Mouse (Mus musculus) urinary bladder, postnatal 36 days (tissue): Measurements from ENCODE around the gene Il22.
"Not testable (repeated sequence)": the region's sequence is repeated elsewhere in the genome, so short reads cannot be mapped to it uniquely, and the experiment has no call there.

Source experiments
- DNase-seq, 2 experiments: peaks; one replicate each; pipeline ENCODE4 v3.0.0; 2022; ENCODE audit warnings: low spot score in 2 of 2, mixed read lengths in 1 of 2

Gene Il22

GRCm38 (mm10) chr10:118204642-118205041, at the start of gene Il22:
Il22 (plus strand) TSS chr10:118204942.
- DNase-seq = no peak

DNA sequence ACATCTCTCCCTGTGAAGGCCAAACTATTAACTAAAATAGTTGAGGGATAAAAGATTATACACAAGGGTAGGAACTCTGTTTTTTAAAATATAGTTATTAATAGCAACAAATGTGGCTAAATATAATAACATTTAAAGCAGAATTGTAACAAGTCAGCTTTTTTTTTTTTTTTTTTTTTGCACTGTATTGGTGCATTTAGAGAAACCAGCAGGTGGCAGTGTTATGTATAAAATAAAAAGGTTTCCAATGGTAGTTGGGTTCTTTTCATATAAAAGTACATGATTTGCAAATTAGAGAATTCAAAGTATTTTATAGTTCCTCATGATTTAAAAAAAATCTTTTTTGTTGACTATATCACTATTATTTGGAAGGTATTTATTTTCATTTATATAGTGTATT, 48.8 kb upstream of the Il22 start:
- no peak for DNase-seq

GRCm38 (mm10) chr10:118161131-118161530, 43.6 kb upstream of the Il22 start:
- DNase-seq = no peak

GRCm38 (mm10) chr10:118169212-118169611, 35.5 kb upstream of the Il22 start:
- DNase-seq = no peak

- DNase-seq = no peak
Observed at GRCm38 (mm10) chr10:118172416-118172815, 32.3 kb upstream of the Il22 start.

DNA sequence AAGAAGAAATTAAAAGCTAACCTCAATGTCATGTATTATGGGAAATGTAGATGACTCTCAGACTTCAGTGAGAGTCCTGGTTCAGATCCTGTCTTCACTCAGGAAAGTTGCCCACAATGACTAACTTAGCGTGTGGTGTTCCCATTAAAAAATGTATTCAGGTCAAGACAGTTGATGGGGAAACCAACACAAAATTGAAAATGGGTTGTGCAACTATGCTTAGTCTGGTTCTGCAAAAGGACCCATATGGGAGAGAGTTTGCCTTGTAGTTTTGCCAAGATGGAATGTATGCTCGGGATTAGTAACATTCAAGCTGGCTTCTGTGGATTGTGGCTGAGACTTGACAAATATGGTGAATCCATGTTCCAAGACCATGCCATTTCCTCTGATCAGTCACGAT, 31.9 kb upstream of the Il22 start:
- no peak for DNase-seq

GRCm38 (mm10) chr10:118175542-118175941, 29.2 kb upstream of the Il22 start:
- not testable (repeated sequence) for DNase-seq

DNA sequence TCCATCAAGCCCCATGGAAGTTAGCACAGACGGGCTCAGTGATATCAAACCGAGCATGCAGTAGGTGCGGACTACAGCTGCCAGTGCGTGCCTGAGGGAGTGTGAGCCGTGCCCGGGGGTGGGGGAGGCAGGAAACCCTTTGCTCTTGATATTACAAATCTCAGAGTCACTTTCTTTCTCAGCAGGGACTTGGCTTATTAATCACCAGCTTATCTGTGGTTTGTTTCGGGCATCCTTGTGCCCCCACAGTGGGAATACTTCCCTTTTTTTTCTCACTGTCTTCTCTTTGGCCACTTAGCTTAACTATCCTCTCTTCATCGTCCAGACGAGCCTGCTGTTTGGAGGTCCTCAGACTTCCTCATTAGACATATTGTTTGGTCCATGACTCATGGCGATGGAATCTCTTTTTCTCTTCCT, 26.0 kb upstream of the Il22 start:
- DNase-seq = no peak

- no peak for DNase-seq
Observed at GRCm38 (mm10) chr10:118179265-118179664, 25.5 kb upstream of the Il22 start.

DNA sequence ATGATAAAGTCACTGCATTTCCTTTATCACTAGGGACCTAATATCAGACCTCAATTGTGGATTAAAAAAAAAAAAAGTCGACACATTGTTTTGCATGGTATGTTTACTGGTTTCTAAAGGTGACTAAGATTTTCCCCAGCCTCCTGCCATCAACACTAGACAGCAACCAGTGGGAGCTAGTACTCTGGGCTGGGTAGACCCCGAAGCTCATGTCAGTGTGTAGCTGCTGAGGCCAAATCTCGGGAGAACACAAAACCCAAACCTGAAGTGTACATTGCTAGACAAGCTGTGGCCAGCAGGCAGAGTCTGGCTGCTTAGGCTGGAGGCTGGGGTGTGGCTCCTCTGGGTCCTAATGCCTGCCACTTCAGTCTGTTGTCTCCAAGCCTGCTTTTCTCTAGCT, 9.6 kb upstream of the Il22 start:
- not testable (repeated sequence) for DNase-seq

GRCm38 (mm10) chr10:118215719-118216393, 11.1 kb downstream of the Il22 start:
- not testable (repeated sequence) for DNase-seq

DNA sequence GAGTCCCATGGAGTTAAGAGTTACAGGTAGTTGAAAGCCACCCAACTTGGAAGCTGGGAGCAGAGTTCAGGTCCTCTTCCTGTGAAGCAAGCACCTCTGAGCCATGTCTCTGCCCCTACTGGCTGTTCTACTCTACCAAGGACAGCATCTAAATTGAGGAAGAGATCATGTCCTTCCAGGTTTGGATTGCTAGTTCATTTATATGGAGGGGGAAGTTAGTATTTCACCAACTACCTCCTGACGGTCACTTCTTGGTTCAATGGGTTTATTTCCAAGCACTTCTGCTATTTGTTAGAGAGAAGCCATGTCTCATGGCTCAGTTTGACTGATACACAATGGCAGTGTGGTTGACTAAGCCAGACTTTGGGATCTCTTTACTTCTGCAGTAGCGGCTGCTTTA, 22.9 kb downstream of the Il22 start:
- DNase-seq = not testable (repeated sequence)

DNA sequence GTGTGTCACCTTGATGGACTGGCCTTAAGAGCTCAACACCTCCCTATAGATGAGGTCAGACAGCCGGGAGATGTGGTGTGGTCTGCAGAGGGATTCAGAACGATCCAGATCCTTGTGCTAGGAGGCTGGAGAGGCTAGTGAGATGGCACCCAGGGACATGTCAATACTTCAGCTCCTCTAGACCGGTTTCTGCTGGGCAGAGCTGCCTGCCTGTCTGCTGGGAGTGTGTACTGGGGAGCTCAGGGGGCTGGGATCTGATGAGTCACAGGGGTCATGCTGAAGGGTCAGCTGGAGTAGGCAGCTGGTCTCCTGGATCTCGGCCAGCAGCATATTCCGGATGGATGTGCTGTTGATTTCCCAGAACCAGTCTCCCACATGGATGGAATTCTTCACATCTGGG, 27.9 kb downstream of the Il22 start:
- DNase-seq = not testable (repeated sequence)

- DNase-seq = not testable (repeated sequence)
Observed at GRCm38 (mm10) chr10:118240680-118241079, 35.9 kb downstream of the Il22 start, which contains the start of gene Gm32717. Gm32717 (minus strand) TSS chr10:118240780.

DNA sequence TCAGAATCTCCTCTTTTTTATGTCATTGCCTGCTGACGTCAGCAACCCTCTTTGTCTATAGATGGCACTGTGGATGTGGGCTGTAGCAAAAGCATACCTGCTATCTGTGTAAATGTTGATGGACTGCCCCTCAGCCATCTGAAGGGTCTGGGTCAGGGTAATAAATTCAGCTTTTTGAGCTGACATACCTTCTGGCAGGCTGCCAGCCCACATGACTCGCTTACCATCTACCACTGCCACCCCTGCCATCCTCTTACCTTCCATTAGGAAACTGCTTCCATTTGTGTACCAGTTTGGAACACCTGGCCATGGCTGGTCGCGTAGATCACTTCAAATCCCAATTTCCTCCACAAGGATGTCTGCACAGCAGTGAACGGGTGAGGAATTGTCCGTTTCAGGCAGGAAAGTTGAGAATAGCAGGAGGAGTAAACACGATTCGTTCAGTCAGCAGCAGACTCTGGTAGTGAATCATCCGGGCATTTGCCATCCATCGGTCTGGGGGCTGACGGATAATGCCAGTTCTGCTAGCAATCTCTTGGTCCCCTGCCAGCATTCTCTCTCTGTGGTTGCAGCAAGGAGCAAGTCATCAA, 44.4 kb downstream of the Il22 start:
- not testable (repeated sequence) for DNase-seq

DNA sequence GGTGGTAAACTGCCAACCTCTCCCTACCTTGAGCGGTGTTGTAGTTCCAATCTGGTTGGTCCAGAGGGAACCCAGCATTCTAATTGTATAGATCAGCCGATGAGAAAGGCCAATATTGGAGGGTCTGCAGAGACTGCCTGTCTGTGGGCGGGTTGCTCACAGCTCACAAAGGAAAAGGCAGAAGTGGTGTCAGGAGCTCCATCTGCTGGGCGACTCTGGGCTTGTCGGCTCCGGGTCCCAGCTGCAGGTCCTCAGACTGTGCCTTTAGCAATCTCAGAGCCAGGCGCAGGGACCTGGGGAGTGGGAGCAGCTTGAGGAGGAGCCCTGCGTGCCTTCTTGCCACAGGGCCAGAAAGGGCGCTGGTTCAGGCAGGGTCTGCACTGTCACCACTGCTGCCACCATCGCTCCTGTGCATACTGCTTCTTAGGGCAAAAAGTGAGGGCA, 46.1 kb downstream of the Il22 start:
- DNase-seq = no peak

- DNase-seq = not testable (repeated sequence)
Observed at GRCm38 (mm10) chr10:118258388-118258787, 53.6 kb downstream of the Il22 start, which contains the start of gene Gm32802. Gm32802 (plus strand) TSS chr10:118258688.
